Mouse (Mus musculus) neural tube, embryonic 14.5 days (tissue): ENCODE results near the gene Tspan32. TPM values are rescaled to one million over a fixed set of nuclear protein-coding genes. Genes with fewer than 3 reads are reported as not detected.

Experiments
- ATAC-seq: fragments of 200-750 bp; cut with Nextera tagmentation; 2 replicates; pipeline ENCODE4 v1.8.0; 2017; ENCODE audit warnings: low read depth, mild to moderate bottlenecking, moderate TSS enrichment, moderate library complexity
- H3K27ac ChIP-seq: fragments of 300-500 bp; sonication (generic); 2 replicates; pipeline ENCODE4 v1.5.1; 2014; ENCODE audit warnings: low read depth, mild to moderate bottlenecking, control low read depth, low read length, moderate library complexity, mixed read lengths
- H3K27me3 ChIP-seq: fragments of 300-500 bp; sonication (generic); 2 replicates; pipeline ENCODE4 v1.6.1; 2014; ENCODE audit warnings: low read length; ENCODE audit not compliant: control insufficient read depth, insufficient read depth
- H3K36me3 ChIP-seq: fragments of 300-500 bp; sonication (generic); 2 replicates; pipeline ENCODE4 v1.6.1; 2014; ENCODE audit warnings: low read length, mixed read lengths; ENCODE audit not compliant: control insufficient read depth, insufficient read depth
- H3K4me1 ChIP-seq: fragments of 300-500 bp; sonication (generic); 2 replicates; pipeline ENCODE4 v1.6.1; 2014; ENCODE audit warnings: low read length; ENCODE audit not compliant: control insufficient read depth, insufficient read depth
- H3K4me2 ChIP-seq: fragments of 300-500 bp; sonication (generic); 2 replicates; pipeline ENCODE4 v1.6.1; 2014; ENCODE audit warnings: mild to moderate bottlenecking, low read depth, low read length, control low read depth
- H3K4me3 ChIP-seq: fragments of 300-500 bp; sonication (generic); 2 replicates; pipeline ENCODE4 v1.5.1; 2014; ENCODE audit warnings: low read depth, low read length, control low read depth, mixed read lengths
- H3K9ac ChIP-seq: fragments of 300-500 bp; sonication (generic); replicated peaks from 2 replicates; pipeline ENCODE4 v1.6.1; 2014; ENCODE audit warnings: low read depth, mild to moderate bottlenecking, control low read depth, low read length, mixed read lengths
- H3K9me3 ChIP-seq: fragments of 300-500 bp; sonication (generic); 2 replicates; pipeline ENCODE4 v1.6.1; 2016; ENCODE audit warnings: low read length; ENCODE audit not compliant: control insufficient read depth
- WGBS: fragments of 180-500 bp; shearing (Covaris S2); extraction: QIAGEN DNeasy Blood & Tissue Kit; methylation state at CpG from one replicate; pipeline ENCODE4 v1.1.7; 2014; 5-methylcytosine and 5-hydroxymethylcytosine counted together
- polyA plus RNA-seq: library from polyadenylated mRNA; unstranded; fragments of >200 nt; fragmentation: Nextera tagmentation; extraction: Ambion mirVana; gene quantifications from 2 replicates; pipeline ENCODE4 v1.2.1, GENCODE M21; 2014

The Tspan32 gene
- polyA plus RNA-seq, 1 experiment from 2014 or later = 0.62 TPM

GRCm38 (mm10) chr7:143006097-143006755 is 1.4 kb downstream of the Tspan32 start:
- no peak overlapping the region for H3K4me3 ChIP-seq
- whole genome bisulfite sequencing = 87% methylated on average over 2 of the region's 2 CpGs

GRCm38 (mm10) chr7:143006756-143007598 is 2.1 kb downstream of the Tspan32 start:
- Histone ChIP-seq H3K9me3 (no peaks in the 10 kb centered on the region), H3K4me2 (no peak overlapping the region), H3K27ac (no peak overlapping the region), H3K4me3 (no peak overlapping the region), H3K4me1 (peaks cover 9% of the 10 kb centered on the region; the same call in 1 of the 2 replicates), H3K9ac (no peak overlapping the region), H3K27me3 (no peaks in the 10 kb centered on the region), H3K36me3 (no peaks in the 10 kb centered on the region)
- ATAC-seq = no peak
- 91% methylated on average over 8 of the region's 8 CpGs for WGBS

More at GRCm38 (mm10) chr7:143006097-143006755, 1.4 kb downstream of the Tspan32 start:
- Histone ChIP-seq H3K27me3 (no peaks in the 10 kb centered on the region), H3K27ac (no peak overlapping the region), H3K36me3 (no peaks in the 10 kb centered on the region), H3K4me2 (no peak overlapping the region), H3K4me1 (peaks cover 9% of the 10 kb centered on the region; the same call in 1 of the 2 replicates), H3K9me3 (no peaks in the 10 kb centered on the region), H3K9ac (no peak overlapping the region)
- ATAC-seq = no peak

GRCm38 (mm10) chr7:143007599-143008369 is 2.9 kb downstream of the Tspan32 start:
- H3K4me2 ChIP-seq = no peak overlapping the region
- H3K4me3 ChIP-seq = no peak overlapping the region
- no peaks in the 10 kb centered on the region for H3K36me3 ChIP-seq
- peaks cover 15% of the 10 kb centered on the region; the same call in 1 of the 2 replicates for H3K4me1 ChIP-seq
- H3K27ac ChIP-seq = peak overlapping the region; percentile 49
- ATAC-seq = peak; percentile 82
- no peak overlapping the region for H3K9ac ChIP-seq
- 35% methylated on average over 17 of the region's 17 CpGs for WGBS
- no peaks in the 10 kb centered on the region for H3K27me3 ChIP-seq
- H3K9me3 ChIP-seq = no peaks in the 10 kb centered on the region

GRCm38 (mm10) chr7:143008370-143008926 is 3.6 kb downstream of the Tspan32 start:
- H3K4me1 ChIP-seq = peaks cover 15% of the 10 kb centered on the region; the same call in 1 of the 2 replicates
- no peak overlapping the region for H3K4me3 ChIP-seq
- H3K9me3 ChIP-seq = no peaks in the 10 kb centered on the region
- no peak overlapping the region for H3K4me2 ChIP-seq
- 49% methylated on average over 8 of the region's 8 CpGs for WGBS
- no peaks in the 10 kb centered on the region for H3K27me3 ChIP-seq
- H3K9ac ChIP-seq = no peak overlapping the region
- ATAC-seq = peak; percentile 45
- H3K27ac ChIP-seq = peak overlapping the region; percentile 49
- no peaks in the 10 kb centered on the region for H3K36me3 ChIP-seq

- Histone ChIP-seq H3K4me1 (peaks cover 15% of the 10 kb centered on the region; the same call in 1 of the 2 replicates), H3K4me2 (no peak overlapping the region), H3K27me3 (no peaks in the 10 kb centered on the region), H3K27ac (peak overlapping the region; percentile 49), H3K36me3 (no peaks in the 10 kb centered on the region), H3K9ac (no peak overlapping the region), H3K4me3 (no peak overlapping the region), H3K9me3 (no peaks in the 10 kb centered on the region)
- WGBS = 33% methylated on average over 4 of the region's 4 CpGs
- ATAC-seq = 0 out of 2 replicates have a peak, but pooled peaks have one; percentile 19
These were observed 4.3 kb downstream of the Tspan32 start for GRCm38 (mm10) chr7:143008996-143009665.

- no peaks in the 10 kb centered on the region for H3K36me3 ChIP-seq
- no peak overlapping the region for H3K4me2 ChIP-seq
- WGBS = 89% methylated on average over 4 of the region's 4 CpGs
- no peaks in the 10 kb centered on the region for H3K27me3 ChIP-seq
- no peak overlapping the region for H3K4me3 ChIP-seq
- no peaks in the 10 kb centered on the region for H3K9me3 ChIP-seq
- H3K4me1 ChIP-seq = peaks cover 15% of the 10 kb centered on the region; the same call in 1 of the 2 replicates
- no peak overlapping the region for H3K27ac ChIP-seq
- no peak overlapping the region for H3K9ac ChIP-seq
- no peak for ATAC-seq
These were observed 5.2 kb downstream of the Tspan32 start for GRCm38 (mm10) chr7:143009996-143010395.

GRCm38 (mm10) chr7:143011226-143011625 is 6.4 kb downstream of the Tspan32 start:
- Histone ChIP-seq H3K4me1 (peaks cover 22% of the 10 kb centered on the region; the same call in 1 of the 2 replicates), H3K9ac (no peak overlapping the region)
- ATAC-seq = no peak

GRCm38 (mm10) chr7:143012230-143012875 is 7.5 kb downstream of the Tspan32 start:
- Histone ChIP-seq H3K27me3 (no peaks in the 10 kb centered on the region), H3K4me3 (no peak overlapping the region), H3K4me2 (no peak overlapping the region), H3K36me3 (no peaks in the 10 kb centered on the region), H3K4me1 (peaks cover 22% of the 10 kb centered on the region; the same call in 1 of the 2 replicates), H3K27ac (no peak overlapping the region), H3K9me3 (no peaks in the 10 kb centered on the region), H3K9ac (no peak overlapping the region)
- ATAC-seq = no peak; the same call in 1 of the 2 replicates
- 43% methylated on average over 5 of the region's 5 CpGs for WGBS

More at GRCm38 (mm10) chr7:143011226-143011625, 6.4 kb downstream of the Tspan32 start:
- 84% methylated on average over 1 of the region's 1 CpGs for WGBS
- Histone ChIP-seq H3K27me3 (no peaks in the 10 kb centered on the region), H3K36me3 (no peaks in the 10 kb centered on the region), H3K27ac (no peak overlapping the region), H3K9me3 (no peaks in the 10 kb centered on the region), H3K4me3 (no peak overlapping the region), H3K4me2 (no peak overlapping the region)
